Mouse (Mus musculus): ENCODE results near the gene Bbc3. TPM values are rescaled to one million over a fixed set of nuclear protein-coding genes. Genes with fewer than 3 reads are reported as not detected.
A peak's percentile ranks its signal among the peaks of the same experiment; 100 is the strongest.
"Not testable (repeated sequence)": the region's sequence is repeated elsewhere in the genome, so short reads cannot be mapped to it uniquely, and the experiment has no call there.

Gene Bbc3
- total and polyA plus RNA-seq, 2 experiments from 2014 or later: 5.6 to 7.3 TPM

- ATAC-seq (ENCODE audit: insufficient read depth, low read depth) (no peak), DNase-seq (ENCODE audit: low spot score) (no peak)
- Histone ChIP-seq H3K9ac (replicated peaks; ENCODE audit: low read depth, low read length) (no peak overlapping the region), H3K4me2 (ENCODE audit: low read depth, low read length) (no peak overlapping the region), H3K4me1 (ENCODE audit: control insufficient read depth, insufficient read depth) (no peaks in the 10 kb centered on the region), H3K27ac (ENCODE audit: low read depth) (no peak overlapping the region), H3K27me3 (ENCODE audit: control insufficient read depth, insufficient read depth, low read length) (no peaks in the 10 kb centered on the region), H3K36me3 (replicated peaks; ENCODE audit: control insufficient read depth, insufficient read depth, low read length) (no peaks in the 10 kb centered on the region), H3K4me3 (ENCODE audit: low read depth, low read length) (no peak overlapping the region), H3K9me3 (replicated peaks; ENCODE audit: control insufficient read depth, low read length) (no peaks in the 10 kb centered on the region)
- WGBS: 81% methylated on average over 11 of the region's 11 CpGs
- TF ChIP-seq CTCF (IDR thresholded peaks at IDR 0.05; ENCODE audit: low read depth): no peak
- TF ChIP-seq EP300 (IDR thresholded peaks at IDR 0.05; ENCODE audit: low read depth): no peak
Observed at GRCm38 (mm10) chr7:16265856-16266255, 42.3 kb upstream of the Bbc3 start.

DNA sequence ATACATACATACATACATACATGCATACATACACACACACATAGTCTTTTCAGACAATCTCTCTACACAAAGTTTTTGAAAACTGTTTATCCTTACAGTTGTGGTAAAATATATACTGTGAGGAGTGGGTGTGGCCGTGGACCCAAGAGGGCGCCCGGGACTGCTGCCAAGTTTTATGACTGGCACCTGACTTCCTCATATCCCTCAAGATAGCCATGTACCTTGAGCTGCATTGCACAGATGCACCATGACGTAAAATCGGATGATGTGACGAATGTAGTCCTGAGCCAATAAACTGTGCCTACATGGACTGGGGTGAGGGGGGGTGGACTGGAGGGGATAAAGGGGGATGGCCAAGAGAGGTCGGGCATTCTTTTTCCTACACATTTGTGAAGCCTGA is 41.6 kb upstream of the Bbc3 start:
- not testable (repeated sequence) for H3K4me1 ChIP-seq (ENCODE audit: control insufficient read depth, insufficient read depth); H3K27ac ChIP-seq (ENCODE audit: low read depth); H3K36me3 ChIP-seq (replicated peaks; ENCODE audit: control insufficient read depth, insufficient read depth, low read length); H3K9ac ChIP-seq (replicated peaks; ENCODE audit: low read depth, low read length); H3K9me3 ChIP-seq (replicated peaks; ENCODE audit: control insufficient read depth, low read length); DNase-seq (ENCODE audit: low spot score); H3K27me3 ChIP-seq (ENCODE audit: control insufficient read depth, insufficient read depth, low read length); H3K4me2 ChIP-seq (ENCODE audit: low read depth, low read length); ATAC-seq (ENCODE audit: insufficient read depth, low read depth); H3K4me3 ChIP-seq (ENCODE audit: low read depth, low read length)
- 69% methylated on average over 7 of the region's 7 CpGs for WGBS

DNA sequence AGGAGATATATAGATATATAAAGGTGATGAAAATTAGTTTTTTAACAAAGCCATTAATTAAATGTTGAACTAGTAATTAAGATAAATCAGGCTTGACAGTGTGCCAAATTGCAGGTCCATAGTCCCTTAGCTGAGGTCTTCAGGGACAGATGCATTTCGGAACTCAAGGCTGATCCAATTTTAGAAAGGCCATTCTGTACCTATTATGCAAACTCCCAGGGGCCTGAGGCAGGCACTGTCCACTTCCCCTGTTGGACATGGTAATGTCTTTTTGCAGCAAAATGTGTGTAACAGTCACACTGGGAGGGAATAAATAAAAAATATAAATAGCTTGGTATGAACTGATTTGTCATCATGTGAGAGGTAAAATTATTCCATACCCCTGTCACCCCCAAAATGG is 37.1 kb upstream of the Bbc3 start:
- WGBS: 33% methylated on average over 1 of the region's 1 CpGs
- H3K27me3 ChIP-seq (ENCODE audit: control insufficient read depth, insufficient read depth, low read length): no peaks in the 10 kb centered on the region
- H3K4me1 ChIP-seq (ENCODE audit: control insufficient read depth, insufficient read depth): 0 out of 2 replicates have a peak, but pooled peaks cover 4% of the 10 kb centered on the region
- TF ChIP-seq CTCF (IDR thresholded peaks at IDR 0.05; ENCODE audit: low read depth) (no peak), EP300 (IDR thresholded peaks at IDR 0.05; ENCODE audit: low read depth) (no peak)
- no peak overlapping the region for H3K4me3 ChIP-seq (ENCODE audit: low read depth, low read length)
- H3K27ac ChIP-seq (ENCODE audit: low read depth): no peak overlapping the region
- DNase-seq (ENCODE audit: low spot score) (no peak), ATAC-seq (ENCODE audit: insufficient read depth, low read depth) (no peak)
- peaks cover 7% of the 10 kb centered on the region for H3K36me3 ChIP-seq (replicated peaks; ENCODE audit: control insufficient read depth, insufficient read depth, low read length)
- H3K4me2 ChIP-seq (ENCODE audit: low read depth, low read length): no peak overlapping the region
- H3K9me3 ChIP-seq (replicated peaks; ENCODE audit: control insufficient read depth, low read length): no peaks in the 10 kb centered on the region
- no peak overlapping the region for H3K9ac ChIP-seq (replicated peaks; ENCODE audit: low read depth, low read length)

DNA sequence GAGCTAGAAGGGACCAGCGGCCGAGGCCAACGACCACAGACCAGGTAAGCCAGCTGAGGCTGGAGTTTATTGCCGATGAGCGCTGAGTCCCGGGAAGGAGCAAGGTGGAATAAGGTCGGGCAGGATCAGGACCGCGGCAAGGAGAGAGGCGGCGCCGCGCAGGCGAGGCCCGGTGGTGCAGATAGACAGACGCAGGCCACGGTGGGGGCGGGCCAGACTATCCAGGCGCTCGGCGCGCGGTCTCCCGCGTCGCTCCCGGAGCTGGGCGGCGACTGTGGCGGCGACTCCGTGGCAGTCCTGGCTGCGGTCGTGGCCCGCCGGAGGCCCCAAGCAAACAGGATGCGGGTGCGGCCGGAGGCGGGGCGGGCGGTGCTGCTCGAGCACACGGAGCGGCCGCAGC is 35.5 kb upstream of the Bbc3 start:
- Histone ChIP-seq H3K4me1 (ENCODE audit: control insufficient read depth, insufficient read depth) (0 out of 2 replicates have a peak, but pooled peaks cover 4% of the 10 kb centered on the region), H3K4me3 (ENCODE audit: low read depth, low read length) (peak overlapping the region; percentile 57), H3K9ac (replicated peaks; ENCODE audit: low read depth, low read length) (peak overlapping the region; percentile 46), H3K9me3 (replicated peaks; ENCODE audit: control insufficient read depth, low read length) (no peaks in the 10 kb centered on the region), H3K4me2 (ENCODE audit: low read depth, low read length) (peak overlapping the region; percentile 93), H3K27me3 (ENCODE audit: control insufficient read depth, insufficient read depth, low read length) (no peaks in the 10 kb centered on the region), H3K36me3 (replicated peaks; ENCODE audit: control insufficient read depth, insufficient read depth, low read length) (peaks cover 21% of the 10 kb centered on the region), H3K27ac (ENCODE audit: low read depth) (peak overlapping the region; percentile 74)
- 0 out of 2 replicates have a peak, but pooled peaks have one; percentile 10 for TF ChIP-seq CTCF (IDR thresholded peaks at IDR 0.05; ENCODE audit: low read depth)
- TF ChIP-seq EP300 (IDR thresholded peaks at IDR 0.05; ENCODE audit: low read depth): no peak
- WGBS: under 1% methylated on average over 42 of the region's 46 CpGs
- peak; percentile 42 for DNase-seq (ENCODE audit: low spot score)
- peak; percentile 81 for ATAC-seq (ENCODE audit: insufficient read depth, low read depth)

DNA sequence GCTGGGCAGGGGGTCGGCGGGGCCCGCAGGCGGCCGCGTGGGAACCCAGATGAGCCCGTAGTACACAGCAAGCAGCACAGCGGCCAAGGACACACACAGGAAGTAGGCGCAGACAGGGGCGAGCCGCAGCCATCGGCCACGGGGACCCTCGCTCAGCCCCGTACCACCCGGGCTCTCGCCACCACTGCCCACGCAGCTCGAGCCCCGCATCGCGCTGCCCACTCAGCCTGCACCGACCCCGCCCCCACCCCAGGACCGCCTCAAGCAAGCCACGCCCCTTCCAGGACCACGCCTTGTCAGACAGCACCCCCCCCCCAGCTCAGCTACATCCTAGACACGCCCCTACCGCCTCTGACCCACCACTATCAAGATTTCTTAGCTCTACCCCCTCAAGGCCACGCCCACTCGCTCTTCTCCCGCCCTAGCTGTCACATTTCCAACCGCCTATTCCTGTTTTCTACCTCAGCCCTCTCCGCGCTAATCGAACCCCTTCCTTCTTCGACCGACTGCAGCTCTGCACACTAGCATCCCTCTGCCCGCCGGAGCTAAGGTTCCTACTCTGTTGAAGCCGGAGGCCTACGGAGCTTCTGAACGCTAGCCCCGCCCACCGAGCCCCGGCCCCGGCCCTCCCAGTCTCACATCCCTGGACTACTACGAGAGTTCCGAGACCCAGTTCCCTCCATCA is 35.0 kb upstream of the Bbc3 start, which contains the start of gene Inafm1:
TSS of gene Inafm1 (minus strand) at position 537 of the 685 bp plus-strand sequence.
- Histone ChIP-seq H3K27ac (ENCODE audit: low read depth) (peak within 1 kb of the TSS; percentile 74), H3K4me1 (ENCODE audit: control insufficient read depth, insufficient read depth) (0 out of 2 replicates have a peak, but pooled peaks cover 4% of the 10 kb centered on the region), H3K27me3 (ENCODE audit: control insufficient read depth, insufficient read depth, low read length) (no peaks in the 10 kb centered on the region), H3K9ac (replicated peaks; ENCODE audit: low read depth, low read length) (peak within 1 kb of the TSS; percentile 46), H3K9me3 (replicated peaks; ENCODE audit: control insufficient read depth, low read length) (no peaks in the 10 kb centered on the region), H3K36me3 (replicated peaks; ENCODE audit: control insufficient read depth, insufficient read depth, low read length) (peaks cover 27% of the 10 kb centered on the region), H3K4me2 (ENCODE audit: low read depth, low read length) (peak within 1 kb of the TSS; percentile 93), H3K4me3 (ENCODE audit: low read depth, low read length) (peak within 1 kb of the TSS; percentile 57)
- peak; percentile 88 for DNase-seq (ENCODE audit: low spot score)
- ATAC-seq (ENCODE audit: insufficient read depth, low read depth): peak; percentile 81
- WGBS: under 1% methylated on average over 28 of the region's 49 CpGs
- TF ChIP-seq CTCF (IDR thresholded peaks at IDR 0.05; ENCODE audit: low read depth) (no peak), EP300 (IDR thresholded peaks at IDR 0.05; ENCODE audit: low read depth) (no peak)

- Histone ChIP-seq H3K9ac (replicated peaks; ENCODE audit: low read depth, low read length) (peak overlapping the region; percentile 46), H3K9me3 (replicated peaks; ENCODE audit: control insufficient read depth, low read length) (no peaks in the 10 kb centered on the region), H3K36me3 (replicated peaks; ENCODE audit: control insufficient read depth, insufficient read depth, low read length) (peaks cover 32% of the 10 kb centered on the region), H3K4me1 (ENCODE audit: control insufficient read depth, insufficient read depth) (0 out of 2 replicates have a peak, but pooled peaks cover 4% of the 10 kb centered on the region), H3K4me2 (ENCODE audit: low read depth, low read length) (peak overlapping the region; percentile 93), H3K27me3 (ENCODE audit: control insufficient read depth, insufficient read depth, low read length) (no peaks in the 10 kb centered on the region), H3K4me3 (ENCODE audit: low read depth, low read length) (peak overlapping the region; percentile 57), H3K27ac (ENCODE audit: low read depth) (peak overlapping the region; percentile 54)
- TF ChIP-seq CTCF (IDR thresholded peaks at IDR 0.05; ENCODE audit: low read depth) (no peak), EP300 (IDR thresholded peaks at IDR 0.05; ENCODE audit: low read depth) (no peak)
- 6% methylated on average over 18 of the region's 18 CpGs for WGBS
- DNase-seq (ENCODE audit: low spot score): peak; percentile 57
- ATAC-seq (ENCODE audit: insufficient read depth, low read depth): peak; percentile 30
Observed at GRCm38 (mm10) chr7:16273766-16274140, 34.4 kb upstream of the Bbc3 start.

Measured in heart, postnatal 0 days (tissue).